Comparison of ENCODE assay signal across 27 mouse cellular contexts in the genomic region with DNA sequence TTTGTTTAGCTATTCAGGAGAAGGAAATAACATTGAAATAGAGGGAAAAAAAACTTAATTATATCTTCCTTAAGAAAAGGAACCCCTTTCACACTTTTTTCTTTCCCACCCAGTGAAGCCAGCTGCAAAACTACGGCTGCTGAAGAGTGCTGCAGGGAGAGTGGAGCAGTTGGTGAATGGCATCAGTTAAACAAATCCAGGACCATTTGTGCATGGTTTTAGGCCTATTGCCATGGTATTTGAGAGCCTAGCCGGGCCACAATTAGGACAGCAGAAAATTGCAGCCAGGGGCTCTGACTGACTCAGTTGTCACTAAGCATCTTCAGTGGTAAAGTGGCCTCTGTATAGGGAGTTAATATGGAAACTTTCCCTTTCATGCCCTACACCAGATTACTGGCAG.
DNase-seq lines count a peak whose midpoint lies in the region; ATAC-seq lines count a peak whose summit lies in the region.
"Had no signal": no experiment of that assay in that cellular context is flagged by ENCODE, and none has a peak within 500 bp of the region (broad histone marks: within the 10 kb centered on the region; RNA-seq: fewer than 3 reads in every experiment).

No protein-coding gene starts in this region.

- H3K9me3 ChIP-seq in forebrain, embryonic 13.5 days (replicated peaks): no peaks in the 10 kb centered on the region
- H3K9me3 ChIP-seq in forebrain, embryonic 15.5 days: no peaks in the 10 kb centered on the region
- H3K9me3 ChIP-seq in hindbrain, embryonic 13.5 days: no peaks in the 10 kb centered on the region
- no peaks in the 10 kb centered on the region for H3K9me3 ChIP-seq in hindbrain, embryonic 14.5 days (ENCODE audit: control insufficient read depth, low read length)
- H3K9me3 ChIP-seq: embryonic facial prominence, embryonic 12.5 days; embryonic facial prominence, embryonic 15.5 days; heart, embryonic 12.5 days; heart, embryonic 15.5 days; hindbrain, embryonic 10.5 days; intestine, embryonic 15.5 days had no signal

- H3K27ac ChIP-seq in forebrain, embryonic 13.5 days: no peak overlapping the region
- no peak overlapping the region for H3K27ac ChIP-seq in forebrain, embryonic 15.5 days (replicated peaks)
- H3K27ac ChIP-seq in hindbrain, embryonic 13.5 days: 0 out of 2 replicates have a peak overlapping the region, but pooled peaks have one; percentile 20
- H3K27ac ChIP-seq in hindbrain, embryonic 14.5 days: no peak overlapping the region
- H3K27ac ChIP-seq: embryonic facial prominence, embryonic 12.5 days; embryonic facial prominence, embryonic 15.5 days; gastrocnemius, adult 2 months; heart, embryonic 15.5 days; hindbrain, embryonic 10.5 days; intestine, embryonic 15.5 days had no signal

- no peaks in the 10 kb centered on the region for H3K4me1 ChIP-seq in forebrain, embryonic 13.5 days
- peaks cover 6% of the 10 kb centered on the region for H3K4me1 ChIP-seq in forebrain, embryonic 15.5 days
- 0 out of 2 replicates have a peak, but pooled peaks cover 2% of the 10 kb centered on the region for H3K4me1 ChIP-seq in hindbrain, embryonic 13.5 days (replicated peaks)
- H3K4me1 ChIP-seq in hindbrain, embryonic 14.5 days (replicated peaks; ENCODE audit: control insufficient read depth, insufficient read depth, low read length): peaks cover 7% of the 10 kb centered on the region
- H3K4me1 ChIP-seq: embryonic facial prominence, embryonic 12.5 days; heart, embryonic 12.5 days; heart, embryonic 15.5 days; hindbrain, embryonic 10.5 days; intestine, embryonic 15.5 days had no signal

- DNase-seq in hindbrain, embryonic 14.5 days (ENCODE audit: low spot score): no peak
- peak; percentile 5 for DNase-seq in layer of hippocampus, adult 9-11 months
- no peak for DNase-seq in layer of hippocampus, adult 11-12 months (ENCODE audit: low spot score)
- DNase-seq in Muller cell, postnatal 12 days (ENCODE audit: inconsistent ontology term): peak; percentile 20
- no peak for DNase-seq in gastrocnemius, postnatal 10 days
- DNase-seq: adrenal gland, postnatal 10 days; adrenal gland, postnatal 36 days; cerebellum, adult 11 months; cerebellum, adult 2 months; cerebellum, adult 9-11 months; cerebellum, postnatal 25 days; gastrocnemius, adult 2 months; gastrocnemius, postnatal 25 days; heart, adult 18-20 months; heart, postnatal 10 days; heart, postnatal 36 days; kidney, adult 11 months had no signal

- no peak overlapping the region for H3K9ac ChIP-seq in forebrain, embryonic 13.5 days
- no peak overlapping the region for H3K9ac ChIP-seq in forebrain, embryonic 15.5 days (replicated peaks)
- no peak overlapping the region for H3K9ac ChIP-seq in hindbrain, embryonic 13.5 days
- H3K9ac ChIP-seq in hindbrain, embryonic 14.5 days: no peak overlapping the region
- H3K9ac ChIP-seq: embryonic facial prominence, embryonic 12.5 days; embryonic facial prominence, embryonic 15.5 days; heart, embryonic 12.5 days; heart, embryonic 15.5 days; intestine, embryonic 15.5 days had no signal

- WGBS in forebrain, embryonic 13.5 days: 38% methylated on average over 2 of the region's 2 CpGs
- WGBS in forebrain, embryonic 15.5 days: 30% methylated on average over 2 of the region's 2 CpGs
- WGBS in hindbrain, embryonic 13.5 days: 69% methylated on average over 2 of the region's 2 CpGs
- 52% methylated on average over 2 of the region's 2 CpGs for WGBS in hindbrain, embryonic 14.5 days

- H3K27me3 ChIP-seq in forebrain, embryonic 13.5 days: no peaks in the 10 kb centered on the region
- H3K27me3 ChIP-seq in forebrain, embryonic 15.5 days: no peaks in the 10 kb centered on the region
- no peaks in the 10 kb centered on the region for H3K27me3 ChIP-seq in hindbrain, embryonic 13.5 days
- no peaks in the 10 kb centered on the region for H3K27me3 ChIP-seq in hindbrain, embryonic 14.5 days (ENCODE audit: control insufficient read depth, insufficient read depth, low read length)
- H3K27me3 ChIP-seq: embryonic facial prominence, embryonic 12.5 days; embryonic facial prominence, embryonic 15.5 days; heart, embryonic 12.5 days; heart, embryonic 15.5 days; intestine, embryonic 15.5 days; Patski had no signal

- H3K4me2 ChIP-seq in forebrain, embryonic 13.5 days: no peak overlapping the region
- no peak overlapping the region for H3K4me2 ChIP-seq in forebrain, embryonic 15.5 days (replicated peaks)
- H3K4me2 ChIP-seq in hindbrain, embryonic 13.5 days: no peak overlapping the region
- H3K4me2 ChIP-seq in hindbrain, embryonic 14.5 days (replicated peaks): no peak overlapping the region
- H3K4me2 ChIP-seq: embryonic facial prominence, embryonic 12.5 days; embryonic facial prominence, embryonic 15.5 days; heart, embryonic 12.5 days; heart, embryonic 15.5 days; intestine, embryonic 15.5 days had no signal

- H3K4me3 ChIP-seq in forebrain, embryonic 13.5 days: no peak overlapping the region
- no peak overlapping the region for H3K4me3 ChIP-seq in forebrain, embryonic 15.5 days
- no peak overlapping the region for H3K4me3 ChIP-seq in hindbrain, embryonic 13.5 days
- no peak overlapping the region for H3K4me3 ChIP-seq in hindbrain, embryonic 14.5 days (replicated peaks; ENCODE audit: low read length)
- H3K4me3 ChIP-seq: embryonic facial prominence, embryonic 12.5 days; embryonic facial prominence, embryonic 15.5 days; gastrocnemius, adult 2 months; heart, embryonic 12.5 days; heart, embryonic 15.5 days; hindbrain, embryonic 10.5 days; intestine, embryonic 15.5 days had no signal

- ATAC-seq in forebrain, embryonic 13.5 days: 0 out of 2 replicates have a peak, but pooled peaks have one; percentile 48
- ATAC-seq in forebrain, embryonic 15.5 days (replicated peaks): no peak
- ATAC-seq in hindbrain, embryonic 13.5 days (ENCODE audit: low FRiP score): no peak
- ATAC-seq in hindbrain, embryonic 14.5 days (ENCODE audit: low FRiP score): no peak
- ATAC-seq: intestine, embryonic 15.5 days; Patski had no signal

- no peaks in the 10 kb centered on the region for H3K36me3 ChIP-seq in forebrain, embryonic 13.5 days (ENCODE audit: poor library complexity, severe bottlenecking)
- no peaks in the 10 kb centered on the region for H3K36me3 ChIP-seq in forebrain, embryonic 15.5 days
- no peaks in the 10 kb centered on the region for H3K36me3 ChIP-seq in hindbrain, embryonic 13.5 days
- no peaks in the 10 kb centered on the region for H3K36me3 ChIP-seq in hindbrain, embryonic 14.5 days (replicated peaks; ENCODE audit: control insufficient read depth, insufficient read depth)
- H3K36me3 ChIP-seq: embryonic facial prominence, embryonic 12.5 days; embryonic facial prominence, embryonic 15.5 days; heart, embryonic 12.5 days; heart, embryonic 15.5 days; hindbrain, embryonic 10.5 days; intestine, embryonic 15.5 days had no signal

Comparison
In these comparisons a context has a peak if more than half of its experiments do, and no peak if none do; other contexts are left out.
1. DNase-seq: peak in layer of hippocampus, adult 9-11 months (single experiment) and Muller cell, postnatal 12 days (single experiment); none in hindbrain, embryonic 14.5 days (single experiment), layer of hippocampus, adult 11-12 months (single experiment) and gastrocnemius, postnatal 10 days (single experiment).